Mouse (Mus musculus) hindlimb bud, embryonic 11.5 days (tissue): ENCODE data around the gene Fam120c.

ENCODE experiments used
- DNase-seq: peaks from one replicate; pipeline ENCODE4 v3.0.0-alpha.2; 2012; ENCODE audit warnings: low read depth, low spot score; ENCODE audit errors: extremely low spot score

Fam120c gene

GRCm38 (mm10) chrX:151520458-151521322 lies 176.7 kb downstream of the Fam120c start, which contains the start of gene Phf8:
Phf8 (plus strand) TSS chrX:151520672.
- peak; percentile 42 for DNase-seq
